20 mouse cellular contexts compared by ENCODE assay signal in genomic region chr17:21871256-21871655, GRCm38 (mm10).
"Had no signal": no experiment of that assay in that cellular context is flagged by ENCODE, and none has a peak within 500 bp of the region (broad histone marks: within the 10 kb centered on the region; RNA-seq: fewer than 3 reads in every experiment).

No protein-coding gene starts in this region.

- H3K9ac ChIP-seq: lung, embryonic 14.5 days; neural tube, embryonic 13.5 days; neural tube, embryonic 15.5 days; stomach, embryonic 15.5 days had no signal

- H3K36me3 ChIP-seq: neural tube, embryonic 13.5 days; neural tube, embryonic 15.5 days; stomach, embryonic 15.5 days had no signal

- H3K27me3 ChIP-seq: megakaryocyte, embryonic 14.5 days; neural tube, embryonic 13.5 days; neural tube, embryonic 15.5 days; stomach, embryonic 15.5 days had no signal

- H3K9me3 ChIP-seq: stomach, embryonic 15.5 days had no signal

- H3K4me2 ChIP-seq: lung, embryonic 14.5 days; midbrain, embryonic 11.5 days; neural tube, embryonic 13.5 days; neural tube, embryonic 15.5 days; stomach, embryonic 15.5 days had no signal

- ATAC-seq: midbrain, embryonic 16.5 days had no signal

- DNase-seq: lung, adult 18-20 months; lung, embryonic 14.5 days; lung, postnatal 14 days; lung, postnatal 36 days; midbrain, embryonic 14.5 days; retina, postnatal 1 day; right cerebral cortex, adult 18-20 months; right cerebral cortex, postnatal 14 days; thymus, adult 2 months; thymus, postnatal 25 days; thymus, postnatal 4 days had no signal

- H3K27ac ChIP-seq: macrophage; neural tube, embryonic 13.5 days; neural tube, embryonic 15.5 days; stomach, embryonic 15.5 days; stomach, postnatal 0 days had no signal

- H3K4me1 ChIP-seq: megakaryocyte, embryonic 14.5 days; neural tube, embryonic 13.5 days; neural tube, embryonic 15.5 days; stomach, embryonic 15.5 days had no signal

- H3K4me3 ChIP-seq: megakaryocyte, embryonic 14.5 days; myocyte; neural tube, embryonic 13.5 days; neural tube, embryonic 15.5 days; stomach, embryonic 15.5 days had no signal
